Mouse (Mus musculus): Measurements from ENCODE around the gene Cnbd2. TPM values are rescaled to one million over a fixed set of nuclear protein-coding genes. Genes with fewer than 3 reads are reported as not detected.
"Not testable (repeated sequence)": the region's sequence is repeated elsewhere in the genome, so short reads cannot be mapped to it uniquely, and the experiment has no call there.

Gene Cnbd2
- polyA plus RNA-seq, 1 experiment from 2014 or later, result 9.4 TPM

- no peaks in the 10 kb centered on the region for H3K4me1 ChIP-seq (replicated peaks; ENCODE audit: control insufficient read depth, insufficient read depth, low read length)
- no peak overlapping the region for H3K9ac ChIP-seq (ENCODE audit: low read depth, low read length)
- no peak for TF ChIP-seq CTCF (IDR thresholded peaks at IDR 0.05; ENCODE audit: low read depth)
- no peak overlapping the region for H3K4me3 ChIP-seq (ENCODE audit: low read depth, low read length)
- no peak for ATAC-seq
- H3K9me3 ChIP-seq (ENCODE audit: control insufficient read depth), result no peaks in the 10 kb centered on the region
- H3K36me3 ChIP-seq (ENCODE audit: control insufficient read depth, insufficient read depth), result no peaks in the 10 kb centered on the region
- WGBS, result 92% methylated on average over 7 of the region's 7 CpGs
- no peak overlapping the region for H3K27ac ChIP-seq (ENCODE audit: low read depth, low read length)
- no peaks in the 10 kb centered on the region for H3K27me3 ChIP-seq (replicated peaks; ENCODE audit: control insufficient read depth, insufficient read depth, low read length)
- H3K4me2 ChIP-seq (replicated peaks; ENCODE audit: low read depth), result no peak overlapping the region
Observed at GRCm38 (mm10) chr2:156397988-156398387, 85.9 kb downstream of the Cnbd2 start.

DNA sequence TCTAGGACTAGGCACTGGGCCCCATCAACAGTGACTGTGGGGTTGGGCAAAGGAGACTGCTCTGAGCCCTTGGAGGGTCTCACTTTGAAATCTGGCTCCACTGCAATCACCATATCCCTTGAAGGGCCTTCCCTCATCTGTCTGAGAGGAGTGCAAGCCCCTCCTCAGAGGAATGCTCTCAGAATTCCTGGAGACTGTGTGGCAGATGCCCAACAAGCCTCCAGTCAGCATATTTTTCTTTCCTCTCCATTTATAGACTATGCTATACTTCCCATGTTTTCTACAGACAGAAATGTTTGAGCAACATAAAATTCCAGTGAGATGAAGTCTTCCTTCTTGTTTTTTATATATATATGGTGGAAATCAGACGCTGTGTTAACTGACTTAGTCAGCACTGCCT, 87.4 kb downstream of the Cnbd2 start:
- H3K4me3 ChIP-seq (ENCODE audit: low read depth, low read length), result no peak overlapping the region
- H3K9me3 ChIP-seq (ENCODE audit: control insufficient read depth), result no peaks in the 10 kb centered on the region
- H3K4me2 ChIP-seq (replicated peaks; ENCODE audit: low read depth), result no peak overlapping the region
- TF ChIP-seq CTCF (IDR thresholded peaks at IDR 0.05; ENCODE audit: low read depth), result no peak
- H3K9ac ChIP-seq (ENCODE audit: low read depth, low read length), result no peak overlapping the region
- H3K36me3 ChIP-seq (ENCODE audit: control insufficient read depth, insufficient read depth), result no peaks in the 10 kb centered on the region
- 45% methylated on average over 1 of the region's 1 CpGs for WGBS
- no peak overlapping the region for H3K27ac ChIP-seq (ENCODE audit: low read depth, low read length)
- H3K27me3 ChIP-seq (replicated peaks; ENCODE audit: control insufficient read depth, insufficient read depth, low read length), result no peaks in the 10 kb centered on the region
- ATAC-seq, result no peak
- no peaks in the 10 kb centered on the region for H3K4me1 ChIP-seq (replicated peaks; ENCODE audit: control insufficient read depth, insufficient read depth, low read length)

DNA sequence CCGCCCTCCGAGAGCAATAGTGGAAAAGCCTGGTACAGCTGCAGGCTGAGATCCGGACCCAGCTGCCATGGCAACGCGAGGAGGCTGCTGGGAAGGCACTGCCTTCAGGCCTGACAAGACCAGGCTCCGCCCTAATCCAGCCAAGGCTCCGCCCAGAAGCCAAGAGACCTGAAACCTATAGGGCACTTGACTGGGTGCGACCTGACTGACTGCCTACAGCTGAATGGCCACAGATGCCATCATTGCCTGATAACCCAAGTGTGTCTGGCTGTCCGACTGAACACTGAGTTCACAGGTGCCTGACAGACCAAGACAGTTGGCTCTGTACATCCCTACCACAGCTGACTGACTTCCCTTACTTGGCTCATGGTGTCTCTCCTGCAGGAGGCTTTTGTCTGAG, 89.2 kb downstream of the Cnbd2 start:
- Histone ChIP-seq H3K27ac (ENCODE audit: low read depth, low read length) (no peak overlapping the region), H3K36me3 (ENCODE audit: control insufficient read depth, insufficient read depth) (no peaks in the 10 kb centered on the region), H3K4me1 (replicated peaks; ENCODE audit: control insufficient read depth, insufficient read depth, low read length) (no peaks in the 10 kb centered on the region), H3K9ac (ENCODE audit: low read depth, low read length) (no peak overlapping the region), H3K4me3 (ENCODE audit: low read depth, low read length) (no peak overlapping the region), H3K4me2 (replicated peaks; ENCODE audit: low read depth) (0 out of 2 replicates have a peak overlapping the region, but pooled peaks have one; percentile 6), H3K9me3 (ENCODE audit: control insufficient read depth) (no peaks in the 10 kb centered on the region), H3K27me3 (replicated peaks; ENCODE audit: control insufficient read depth, insufficient read depth, low read length) (no peaks in the 10 kb centered on the region)
- TF ChIP-seq CTCF (IDR thresholded peaks at IDR 0.05; ENCODE audit: low read depth), result no peak
- 5% methylated on average over 9 of the region's 9 CpGs for WGBS
- peak; percentile 80 for ATAC-seq

DNA sequence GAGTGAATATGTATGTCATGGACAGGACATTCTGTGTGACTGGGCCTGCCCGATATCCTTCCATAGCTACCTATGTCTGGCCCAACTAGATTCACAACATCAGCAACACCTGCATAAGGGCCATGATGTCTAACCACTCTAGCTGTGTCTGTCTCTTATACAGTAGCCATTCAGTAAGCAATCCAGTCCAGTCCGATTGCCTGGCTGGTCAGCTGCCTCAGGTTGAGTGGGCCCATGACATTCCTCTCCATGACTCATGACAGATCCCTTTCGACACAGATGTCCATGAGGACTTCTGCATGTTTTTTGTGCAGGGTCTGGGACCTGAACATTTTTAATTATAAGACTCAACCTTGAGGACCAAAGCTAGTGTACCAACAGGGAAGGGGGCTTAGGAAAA, 89.9 kb downstream of the Cnbd2 start:
- H3K9ac ChIP-seq (ENCODE audit: low read depth, low read length), result no peak overlapping the region
- no peaks in the 10 kb centered on the region for H3K36me3 ChIP-seq (ENCODE audit: control insufficient read depth, insufficient read depth)
- H3K27me3 ChIP-seq (replicated peaks; ENCODE audit: control insufficient read depth, insufficient read depth, low read length), result no peaks in the 10 kb centered on the region
- H3K4me3 ChIP-seq (ENCODE audit: low read depth, low read length), result no peak overlapping the region
- no peaks in the 10 kb centered on the region for H3K4me1 ChIP-seq (replicated peaks; ENCODE audit: control insufficient read depth, insufficient read depth, low read length)
- ATAC-seq, result no peak
- no peaks in the 10 kb centered on the region for H3K9me3 ChIP-seq (ENCODE audit: control insufficient read depth)
- WGBS, result 95% methylated on average over 3 of the region's 3 CpGs
- TF ChIP-seq CTCF (IDR thresholded peaks at IDR 0.05; ENCODE audit: low read depth), result no peak
- no peak overlapping the region for H3K27ac ChIP-seq (ENCODE audit: low read depth, low read length)
- H3K4me2 ChIP-seq (replicated peaks; ENCODE audit: low read depth), result no peak overlapping the region

DNA sequence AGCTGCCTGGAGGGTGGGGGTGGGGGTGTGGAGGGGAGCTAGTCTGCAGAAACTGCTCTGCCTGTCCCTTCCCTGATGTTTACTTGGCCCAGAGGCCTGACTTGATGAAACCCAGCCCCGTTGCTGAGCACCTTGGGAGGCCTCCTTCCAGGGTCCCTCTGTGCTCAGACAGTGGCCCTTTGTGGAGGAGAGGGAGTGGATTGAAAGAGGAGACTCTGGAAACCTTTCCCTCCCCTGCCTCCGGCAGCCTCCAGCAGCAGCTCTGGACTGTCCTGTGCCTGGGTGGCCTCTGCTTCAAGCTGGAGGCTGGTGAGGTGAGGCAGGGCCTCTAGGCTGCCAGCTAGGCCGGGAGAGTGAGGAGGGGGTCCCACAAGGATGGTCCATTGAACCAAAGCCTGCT, 94.9 kb downstream of the Cnbd2 start:
- Histone ChIP-seq H3K4me1 (replicated peaks; ENCODE audit: control insufficient read depth, insufficient read depth, low read length) (no peaks in the 10 kb centered on the region), H3K9me3 (ENCODE audit: control insufficient read depth) (no peaks in the 10 kb centered on the region), H3K27me3 (replicated peaks; ENCODE audit: control insufficient read depth, insufficient read depth, low read length) (no peaks in the 10 kb centered on the region), H3K4me3 (ENCODE audit: low read depth, low read length) (no peak overlapping the region), H3K4me2 (replicated peaks; ENCODE audit: low read depth) (no peak overlapping the region), H3K36me3 (ENCODE audit: control insufficient read depth, insufficient read depth) (no peaks in the 10 kb centered on the region), H3K27ac (ENCODE audit: low read depth, low read length) (no peak overlapping the region), H3K9ac (ENCODE audit: low read depth, low read length) (no peak overlapping the region)
- TF ChIP-seq CTCF (IDR thresholded peaks at IDR 0.05; ENCODE audit: low read depth), result no peak
- ATAC-seq, result no peak
- WGBS, result 26% methylated on average over 3 of the region's 3 CpGs

DNA sequence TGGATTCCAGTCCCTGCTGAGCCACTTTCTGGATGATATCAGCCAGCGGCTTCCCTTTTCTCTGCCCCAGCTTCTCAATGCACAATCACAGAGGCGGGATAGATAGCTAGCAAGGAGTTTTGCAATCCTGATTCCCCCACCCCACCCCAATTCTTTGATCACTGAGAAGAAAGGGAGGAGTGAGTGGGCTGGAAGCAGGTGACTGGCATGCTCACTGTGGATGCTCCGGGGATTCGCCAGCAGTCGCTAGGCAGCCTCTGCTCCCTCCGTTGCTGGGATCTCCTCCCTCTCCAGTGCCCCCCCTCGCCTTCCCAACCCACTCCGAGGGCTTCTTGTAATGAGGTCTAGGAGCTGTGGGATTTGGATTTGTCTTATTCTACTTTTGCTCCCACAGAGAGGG, 96.1 kb downstream of the Cnbd2 start:
- ATAC-seq, result no peak
- Histone ChIP-seq H3K9ac (ENCODE audit: low read depth, low read length) (no peak overlapping the region), H3K9me3 (ENCODE audit: control insufficient read depth) (no peaks in the 10 kb centered on the region), H3K27me3 (replicated peaks; ENCODE audit: control insufficient read depth, insufficient read depth, low read length) (no peaks in the 10 kb centered on the region), H3K4me2 (replicated peaks; ENCODE audit: low read depth) (no peak overlapping the region), H3K27ac (ENCODE audit: low read depth, low read length) (no peak overlapping the region), H3K4me3 (ENCODE audit: low read depth, low read length) (no peak overlapping the region), H3K4me1 (replicated peaks; ENCODE audit: control insufficient read depth, insufficient read depth, low read length) (no peaks in the 10 kb centered on the region), H3K36me3 (ENCODE audit: control insufficient read depth, insufficient read depth) (no peaks in the 10 kb centered on the region)
- 31% methylated on average over 8 of the region's 8 CpGs for WGBS
- no peak for TF ChIP-seq CTCF (IDR thresholded peaks at IDR 0.05; ENCODE audit: low read depth)

DNA sequence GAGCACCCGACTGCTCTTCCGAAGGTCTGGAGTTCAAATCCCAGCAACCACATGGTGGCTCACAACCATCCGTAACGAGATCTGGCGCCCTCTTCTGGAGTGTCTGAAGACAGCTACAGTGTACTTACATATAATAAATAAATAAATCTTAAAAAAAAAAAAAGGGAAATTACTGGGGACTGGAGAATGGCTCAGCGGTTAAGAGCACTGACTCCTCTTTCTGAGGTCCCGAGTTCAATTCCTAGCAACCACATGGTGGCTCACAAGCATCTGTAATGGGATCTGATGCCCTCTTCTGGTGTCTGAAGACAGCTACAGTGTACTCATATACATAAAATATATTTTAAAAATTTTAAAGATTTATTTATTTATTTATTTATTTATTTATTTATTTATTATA, 99.2 kb downstream of the Cnbd2 start:
- 92% methylated on average over 4 of the region's 7 CpGs for WGBS
- H3K27me3 ChIP-seq (replicated peaks; ENCODE audit: control insufficient read depth, insufficient read depth, low read length); H3K4me3 ChIP-seq (ENCODE audit: low read depth, low read length); H3K27ac ChIP-seq (ENCODE audit: low read depth, low read length); H3K9ac ChIP-seq (ENCODE audit: low read depth, low read length); H3K4me1 ChIP-seq (replicated peaks; ENCODE audit: control insufficient read depth, insufficient read depth, low read length); H3K36me3 ChIP-seq (ENCODE audit: control insufficient read depth, insufficient read depth); ATAC-seq; H3K9me3 ChIP-seq (ENCODE audit: control insufficient read depth); H3K4me2 ChIP-seq (replicated peaks; ENCODE audit: low read depth): not testable (repeated sequence)
